Mouse (Mus musculus) heart, adult 2 months (tissue): Measurements from ENCODE around the gene Exoc4.

Experiments
- CTCF ChIP-seq: fragments of 200-600 bp; IDR thresholded peaks from 2 replicates; pipeline ENCODE4 v1.8.1; 2022; ENCODE audit warnings: antibody characterized with exemption, mild to moderate bottlenecking, moderate library complexity
- POLR2A ChIP-seq: fragments of 200-500 bp; IDR thresholded peaks from 2 replicates; pipeline ENCODE4 v1.6.1; 2011; ENCODE audit warnings: mild to moderate bottlenecking, low read depth, low read length, control low read depth; ENCODE audit not compliant: insufficient read depth

GRCm38 (mm10) chr6:33832978-33833377, 584.1 kb downstream of the Exoc4 start:
- TF ChIP-seq POLR2A = no peak
- no peak for TF ChIP-seq CTCF
